Mouse (Mus musculus) subcutaneous adipose tissue, adult 2 months (tissue): ENCODE measurements around the gene Gm4450. TPM values are rescaled to one million over a fixed set of nuclear protein-coding genes. Genes with fewer than 3 reads are reported as not detected.

ENCODE experiments used
- polyA plus RNA-seq: library from polyadenylated mRNA; depleted of rRNA; stranded (reverse); fragments of >200 nt; gene quantifications from 2 replicates; pipeline ENCODE4 v1.2.3, GENCODE M21; 2012; ENCODE audit warnings: low replicate concordance; rRNA removed

Gene Gm4450
- not detected in 2 replicates for polyA plus RNA-seq

DNA sequence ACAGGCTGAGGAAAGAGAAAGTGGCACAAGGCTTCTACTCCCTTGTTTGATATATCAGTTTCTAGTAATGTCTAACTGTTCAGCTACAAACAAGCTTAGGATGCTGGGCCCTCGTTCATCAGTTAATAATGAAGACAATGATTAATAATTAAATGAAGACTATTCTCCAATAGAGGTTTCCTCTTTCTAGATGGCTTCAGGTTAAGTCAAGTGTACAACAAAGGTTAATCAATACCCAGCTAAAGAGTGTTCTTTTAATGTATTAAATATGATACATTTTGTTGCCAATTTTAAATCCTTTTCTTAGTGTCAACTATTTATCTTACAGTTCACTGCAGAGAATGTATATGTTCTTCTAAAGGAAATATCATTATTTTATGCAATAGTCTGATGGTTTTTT is at the start of gene Gm4450:
TSS of gene Gm4450 (minus strand) at position 101 of the 400 bp plus-strand sequence.

Other genes starting within 250 kb of the Gm4450 start
- not detected in 2 replicates for gene Reg4, start 235.0 kb downstream of the Gm4450 start, polyA plus RNA-seq
- gene Hmgcs2, start 176.7 kb downstream of the Gm4450 start, polyA plus RNA-seq: 8.4 and 27.1 TPM in 2 replicates
- gene Phgdh, start 117.1 kb downstream of the Gm4450 start, polyA plus RNA-seq: 150 and 590 TPM in 2 replicates
- 5.8 and 5.9 TPM in 2 replicates for gene Zfp697, start 74.7 kb downstream of the Gm4450 start, polyA plus RNA-seq
- not detected in 2 replicates for gene Hsd3b4, start 53.4 kb upstream of the Gm4450 start, polyA plus RNA-seq
- gene Gm10681, start 131.7 kb upstream of the Gm4450 start, polyA plus RNA-seq: not detected in 2 replicates
- gene Hsd3b5, start 173.1 kb upstream of the Gm4450 start, polyA plus RNA-seq: not detected in 2 replicates